Mouse (Mus musculus) ES-Bruce4 (cell line): ENCODE measurements around the gene Ahcyl1. TPM values are rescaled to one million over a fixed set of nuclear protein-coding genes. Genes with fewer than 3 reads are reported as not detected.

Experiments used
- H3K27ac ChIP-seq: 2 replicates; pipeline ENCODE4 v1.5.1; 2012; ENCODE audit warnings: low read length, inconsistent platforms; ENCODE audit not compliant: insufficient read depth
- H3K27me3 ChIP-seq: 2 replicates; pipeline ENCODE4 v1.6.1; 2012; ENCODE audit warnings: mild to moderate bottlenecking, low read length, inconsistent platforms; ENCODE audit not compliant: control insufficient read depth, poor library complexity, insufficient read depth, severe bottlenecking
- H3K36me3 ChIP-seq: 2 replicates; pipeline ENCODE4 v1.6.1; 2012; ENCODE audit warnings: inconsistent platforms, mild to moderate bottlenecking, low read length, moderate library complexity; ENCODE audit not compliant: control insufficient read depth, poor library complexity, insufficient read depth, severe bottlenecking
- H3K4me1 ChIP-seq: one replicate; pipeline ENCODE4 v1.8.1; 2011; ENCODE audit warnings: low read length; ENCODE audit not compliant: control insufficient read depth, insufficient read depth
- H3K4me3 ChIP-seq: 2 replicates; pipeline ENCODE4 v1.5.1; 2011; ENCODE audit warnings: low read depth, mild to moderate bottlenecking, low read length
- H3K9ac ChIP-seq: 2 replicates; pipeline ENCODE4 v1.6.1; 2012; ENCODE audit warnings: low read depth, mild to moderate bottlenecking, inconsistent platforms; ENCODE audit not compliant: poor library complexity, severe bottlenecking
- H3K9me3 ChIP-seq: replicated peaks from 2 replicates; pipeline ENCODE4 v1.6.1; 2012; ENCODE audit warnings: mild to moderate bottlenecking, low read length, inconsistent platforms; ENCODE audit not compliant: control insufficient read depth, poor library complexity, insufficient read depth, severe bottlenecking
- CTCF ChIP-seq: IDR thresholded peaks from one replicate; pipeline ENCODE4 v1.8.1; 2011; ENCODE audit warnings: low read depth, low read length
- EP300 ChIP-seq: IDR thresholded peaks from 2 replicates; pipeline ENCODE4 v1.6.1; 2011; ENCODE audit warnings: low read depth, low read length; ENCODE audit not compliant: insufficient read depth
- POLR2A ChIP-seq: IDR thresholded peaks from one replicate; pipeline ENCODE4 v1.8.1; 2011; ENCODE audit warnings: low read length; ENCODE audit not compliant: insufficient read depth
- polyA plus RNA-seq: library from polyadenylated mRNA; stranded (reverse); fragments of >200 nt; gene quantifications from 2 replicates; pipeline ENCODE4 v1.2.4, GENCODE M21; 2011; ENCODE audit warnings: low read depth; ENCODE audit not compliant: missing spikeins, insufficient read depth, insufficient read length

Ahcyl1 gene
- polyA plus RNA-seq, 1 experiment, result 179 TPM

DNA sequence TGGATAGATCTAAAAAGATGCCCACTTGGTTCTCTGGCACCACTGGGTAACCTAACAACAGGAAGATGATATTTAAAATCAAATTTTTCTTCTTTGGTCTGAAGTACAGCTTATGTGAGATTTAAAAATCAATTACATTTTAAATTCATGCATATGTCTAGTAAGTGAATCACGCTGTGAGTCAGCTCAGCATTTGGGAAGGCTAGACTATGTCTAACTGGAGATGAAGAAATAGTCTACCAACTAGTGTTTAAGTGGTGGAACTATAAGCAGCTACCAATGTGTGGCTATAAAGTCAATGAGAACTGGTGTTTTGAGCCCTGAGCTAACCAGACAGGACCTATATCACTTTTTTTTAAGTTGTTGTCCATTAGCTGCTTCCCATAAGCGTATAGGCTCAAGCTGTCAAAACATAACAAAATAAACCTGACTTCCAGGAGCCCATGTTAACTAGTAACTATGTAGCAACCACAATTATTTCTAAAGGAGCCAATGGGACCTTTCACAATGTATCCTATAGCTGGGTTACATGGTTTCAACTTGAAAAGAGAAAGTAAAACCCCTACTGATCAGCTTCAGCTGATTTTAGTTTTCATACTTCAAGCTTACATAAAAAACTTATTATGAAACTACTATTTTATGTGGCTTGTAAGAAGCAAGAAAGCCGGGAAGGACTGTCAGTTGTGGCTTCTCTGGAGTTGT lies 9.9 kb downstream of the Ahcyl1 start:
- no peak for TF ChIP-seq CTCF
- TF ChIP-seq POLR2A, result no peak
- TF ChIP-seq EP300, result no peak
- Histone ChIP-seq H3K36me3 (no peaks in the 10 kb centered on the region), H3K4me3 (no peak overlapping the region), H3K27me3 (no peaks in the 10 kb centered on the region), H3K9ac (no peak overlapping the region), H3K27ac (no peak overlapping the region), H3K9me3 (no peaks in the 10 kb centered on the region), H3K4me1 (peaks cover 2% of the 10 kb centered on the region)

DNA sequence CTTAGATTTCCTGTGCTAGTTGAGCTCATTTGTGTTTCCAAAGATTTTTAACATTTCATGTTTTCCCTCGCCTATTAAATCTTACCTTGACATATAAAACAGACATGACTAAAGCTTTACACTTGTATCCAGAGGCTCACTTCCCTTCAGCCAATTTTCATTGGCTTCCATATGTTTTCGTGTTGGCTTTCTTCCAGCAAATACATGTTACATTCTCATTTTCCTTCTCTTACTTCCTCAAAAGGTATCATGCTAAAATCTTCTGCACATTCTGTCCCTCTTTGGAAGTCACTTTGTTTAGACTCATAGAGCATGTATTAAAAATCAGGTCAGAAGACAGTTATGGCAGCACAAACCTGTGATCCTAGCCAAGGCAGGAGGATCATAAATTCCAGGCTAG lies 10.7 kb downstream of the Ahcyl1 start:
- Histone ChIP-seq H3K27ac (no peak overlapping the region), H3K4me3 (no peak overlapping the region), H3K9ac (no peak overlapping the region), H3K9me3 (no peaks in the 10 kb centered on the region), H3K27me3 (no peaks in the 10 kb centered on the region), H3K36me3 (no peaks in the 10 kb centered on the region), H3K4me1 (peaks cover 2% of the 10 kb centered on the region)
- no peak for TF ChIP-seq CTCF
- TF ChIP-seq EP300, result no peak
- no peak for TF ChIP-seq POLR2A

DNA sequence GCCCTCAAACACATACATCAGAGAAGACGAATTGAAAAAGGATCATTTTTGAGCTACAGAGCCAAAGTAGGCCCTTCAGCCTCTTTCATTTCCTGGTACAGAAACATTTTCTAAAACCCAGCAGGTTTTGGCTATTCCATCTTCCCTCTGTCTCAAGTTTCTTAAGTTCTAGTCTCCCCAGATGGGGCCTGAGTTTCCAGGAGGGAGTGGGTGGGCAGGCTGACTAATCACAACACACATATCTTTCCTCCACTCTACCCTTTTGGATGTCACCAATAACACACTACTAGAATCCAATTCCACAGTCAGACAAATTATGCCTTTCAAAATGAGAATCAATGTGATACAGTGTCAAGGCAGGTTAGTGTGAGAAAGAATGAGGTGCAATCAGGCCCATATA lies 12.8 kb downstream of the Ahcyl1 start:
- no peak overlapping the region for H3K4me3 ChIP-seq
- TF ChIP-seq EP300 (no peak), POLR2A (no peak), CTCF (no peak)
- H3K27ac ChIP-seq, result no peak overlapping the region
- no peaks in the 10 kb centered on the region for H3K36me3 ChIP-seq
- no peaks in the 10 kb centered on the region for H3K27me3 ChIP-seq
- H3K9ac ChIP-seq, result no peak overlapping the region
- H3K4me1 ChIP-seq, result peaks cover 2% of the 10 kb centered on the region
- no peaks in the 10 kb centered on the region for H3K9me3 ChIP-seq

DNA sequence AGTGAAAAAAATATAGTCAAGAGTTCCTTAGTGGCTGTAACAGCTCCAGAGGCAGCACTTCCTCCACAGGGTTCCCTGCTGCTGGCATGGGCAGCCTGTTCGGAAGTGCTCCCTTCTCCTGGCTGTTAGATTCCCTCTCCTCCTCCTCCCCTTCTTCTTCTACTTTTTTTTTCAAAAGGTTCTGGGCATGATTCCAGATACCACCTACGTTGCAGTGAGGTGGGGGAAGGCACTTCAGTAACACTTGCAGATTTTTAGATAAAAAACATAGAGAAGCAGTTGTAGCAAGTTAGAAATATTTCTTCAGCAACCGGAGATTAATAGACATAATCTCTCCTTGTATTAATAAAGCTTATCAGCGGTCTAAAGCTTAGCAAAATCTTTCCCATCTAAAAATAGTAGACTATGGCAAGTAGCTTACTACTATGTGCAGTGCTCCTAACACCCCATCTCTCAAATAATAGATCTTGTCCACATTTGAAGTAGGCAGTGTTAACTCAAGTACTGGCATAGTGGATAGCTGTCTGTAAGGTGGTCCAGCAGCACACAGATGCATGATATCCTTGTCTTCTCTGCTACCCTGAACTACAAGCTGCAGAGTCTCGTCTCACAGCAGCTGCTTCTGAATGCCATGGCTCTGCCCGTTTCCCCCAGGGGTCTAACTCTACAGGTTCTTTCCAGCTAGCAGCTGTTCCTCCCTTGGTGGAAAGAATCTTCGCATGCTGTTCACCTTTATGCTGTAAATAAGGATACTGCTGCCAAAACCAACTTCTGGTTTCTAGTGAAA lies 15.4 kb downstream of the Ahcyl1 start:
- Histone ChIP-seq H3K9ac (no peak overlapping the region), H3K27me3 (no peaks in the 10 kb centered on the region), H3K4me1 (peaks cover 2% of the 10 kb centered on the region), H3K9me3 (no peaks in the 10 kb centered on the region), H3K36me3 (peaks cover 3% of the 10 kb centered on the region; the same call in 1 of the 2 replicates), H3K4me3 (no peak overlapping the region), H3K27ac (no peak overlapping the region)
- TF ChIP-seq CTCF (no peak), EP300 (no peak), POLR2A (no peak)

DNA sequence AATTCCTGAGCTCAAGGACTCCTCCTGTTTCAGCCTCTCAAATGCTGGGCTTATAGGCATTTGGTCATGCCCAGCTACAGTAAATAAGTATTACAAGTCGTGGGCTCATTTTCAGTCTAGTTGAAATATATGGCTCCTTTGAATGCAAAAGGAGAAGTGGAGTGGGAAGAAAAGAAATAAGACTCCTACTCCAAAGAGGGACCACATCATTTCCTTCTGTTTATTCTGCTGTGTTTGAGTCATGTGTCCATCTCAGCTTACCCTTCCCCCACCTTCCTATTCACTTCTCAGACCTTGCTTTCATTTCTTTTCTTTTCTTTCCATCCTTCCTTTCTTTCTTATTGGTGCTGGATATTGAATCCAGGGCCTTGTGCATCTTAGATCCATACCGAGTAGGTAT lies 24.9 kb downstream of the Ahcyl1 start:
- Histone ChIP-seq H3K4me1 (no peaks in the 10 kb centered on the region), H3K9ac (no peak overlapping the region), H3K27ac (no peak overlapping the region), H3K36me3 (peaks cover 46% of the 10 kb centered on the region), H3K4me3 (no peak overlapping the region), H3K27me3 (no peaks in the 10 kb centered on the region), H3K9me3 (no peaks in the 10 kb centered on the region)
- no peak for TF ChIP-seq EP300
- no peak for TF ChIP-seq POLR2A
- TF ChIP-seq CTCF, result no peak

DNA sequence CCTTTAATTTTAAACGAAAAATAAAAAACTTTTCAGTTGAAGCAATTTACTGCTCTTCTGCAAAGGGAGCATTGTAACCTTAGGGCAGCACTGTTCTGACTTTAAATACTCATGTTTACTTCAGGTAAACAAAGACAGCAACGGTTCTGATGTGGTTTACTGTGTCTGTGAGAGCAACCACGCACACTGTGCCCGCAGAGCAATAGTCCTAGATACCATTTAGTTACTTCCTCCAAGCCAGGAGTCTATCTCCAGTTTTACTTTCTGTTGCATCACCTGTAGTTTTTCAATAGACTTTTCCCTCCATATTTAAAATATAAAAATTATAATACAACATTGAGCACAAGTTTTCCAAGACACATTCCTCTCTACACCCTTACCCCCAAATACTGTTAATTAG lies 25.9 kb downstream of the Ahcyl1 start:
- H3K9ac ChIP-seq, result no peak overlapping the region
- no peak overlapping the region for H3K27ac ChIP-seq
- no peaks in the 10 kb centered on the region for H3K27me3 ChIP-seq
- H3K4me3 ChIP-seq, result no peak overlapping the region
- no peaks in the 10 kb centered on the region for H3K9me3 ChIP-seq
- no peak for TF ChIP-seq CTCF
- no peak for TF ChIP-seq POLR2A
- TF ChIP-seq EP300, result no peak
- peaks cover 56% of the 10 kb centered on the region for H3K36me3 ChIP-seq
- no peaks in the 10 kb centered on the region for H3K4me1 ChIP-seq
